ENCODE assay signal across 8 mouse cellular contexts in the genomic region with DNA sequence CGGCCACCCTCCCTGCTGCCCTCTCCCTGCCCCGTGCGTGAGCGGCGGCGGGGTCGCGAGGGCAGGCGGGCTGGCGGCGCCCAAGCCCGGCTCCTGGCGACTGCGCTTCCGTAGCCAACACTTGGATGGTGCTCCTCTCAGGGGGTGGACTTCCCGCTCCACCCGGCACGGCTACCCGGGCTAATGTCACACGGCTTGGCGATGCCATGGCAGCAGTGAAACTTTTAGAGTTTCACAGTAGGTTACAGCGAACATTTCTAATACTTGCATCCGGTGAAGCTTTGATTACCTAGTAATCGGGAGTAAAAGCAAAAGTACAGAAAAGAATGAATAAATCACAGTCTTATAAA. TPM values are rescaled to one million over a fixed set of nuclear protein-coding genes. Genes with fewer than 3 reads are reported as not detected.
DNase-seq lines count a peak whose midpoint lies in the region; ATAC-seq and TF ChIP-seq lines count a peak whose summit lies in the region.

No protein-coding gene starts in this region.

- H3K27ac ChIP-seq in forebrain, embryonic 13.5 days, result peak overlapping the region; percentile 33
- H3K27ac ChIP-seq in liver, embryonic 14.5 days, result no peak overlapping the region

- H3K4me1 ChIP-seq in erythroblast, embryonic 14.5 days (ENCODE audit: control insufficient read depth), result peaks cover 15% of the 10 kb centered on the region
- H3K4me1 ChIP-seq in forebrain, embryonic 13.5 days, result peaks cover 17% of the 10 kb centered on the region
- H3K4me1 ChIP-seq in liver, embryonic 14.5 days (replicated peaks; ENCODE audit: control insufficient read depth in 2 of 2, insufficient read depth in 2 of 2, low read length in 1 of 2), result peaks cover 2 to 4% of the 10 kb centered on the region in 2 experiments; a peak in 2 of 4 replicates

- no peak for TF ChIP-seq EP300 in liver, embryonic 14.5 days (IDR thresholded peaks at IDR 0.05; ENCODE audit: low read depth)

- TF ChIP-seq CTCF in liver, embryonic 14.5 days (IDR thresholded peaks at IDR 0.05; ENCODE audit: low read depth), result no peak

- peak overlapping the region; percentile 90 for H3K4me3 ChIP-seq in erythroblast, embryonic 14.5 days (replicated peaks)
- H3K4me3 ChIP-seq in forebrain, embryonic 13.5 days, result peak overlapping the region; percentile 84
- peak overlapping the region; percentile 66 to 75 for H3K4me3 ChIP-seq in liver, embryonic 14.5 days (ENCODE audit: insufficient read depth in 1 of 2, low read depth in 2 of 2, low read length in 2 of 2)

- DNase-seq in 3T3-L1 (ENCODE audit: low read depth, low spot score), result peak; percentile 64
- DNase-seq in liver, embryonic 14.5 days (ENCODE audit: low read depth in 3 of 3, low spot score in 3 of 3), result no peak
- DNase-seq in right cerebral cortex, postnatal 4 days, result no peak
- no peak for DNase-seq in layer of hippocampus, postnatal 10 days (ENCODE audit: low spot score in 2 of 2)
- no peak for DNase-seq in B cell, adult 2 months

- no peaks in the 10 kb centered on the region for H3K36me3 ChIP-seq in erythroblast, embryonic 14.5 days (ENCODE audit: control insufficient read depth)
- H3K36me3 ChIP-seq in forebrain, embryonic 13.5 days (ENCODE audit: poor library complexity, severe bottlenecking), result no peaks in the 10 kb centered on the region
- no peaks in the 10 kb centered on the region for H3K36me3 ChIP-seq in liver, embryonic 14.5 days (replicated peaks; ENCODE audit: control insufficient read depth, insufficient read depth, low read depth)

- H3K9me3 ChIP-seq in erythroblast, embryonic 14.5 days (ENCODE audit: control insufficient read depth, low read length), result no peaks in the 10 kb centered on the region
- H3K9me3 ChIP-seq in forebrain, embryonic 13.5 days (replicated peaks), result no peaks in the 10 kb centered on the region
- H3K9me3 ChIP-seq in liver, embryonic 14.5 days (ENCODE audit: control insufficient read depth, low read length), result no peaks in the 10 kb centered on the region

- H3K4me2 ChIP-seq in forebrain, embryonic 13.5 days, result peak overlapping the region; percentile 80
- peak overlapping the region; percentile 87 for H3K4me2 ChIP-seq in liver, embryonic 14.5 days (ENCODE audit: low read depth)

- WGBS in forebrain, embryonic 13.5 days, result 1% methylated on average over 14 of the region's 24 CpGs
- under 1% methylated on average over 24 of the region's 24 CpGs for WGBS in liver, embryonic 14.5 days (ENCODE audit: insufficient replicate concordance)

- H3K9ac ChIP-seq in forebrain, embryonic 13.5 days, result peak overlapping the region; percentile 83
- H3K9ac ChIP-seq in liver, embryonic 14.5 days (replicated peaks), result peak overlapping the region; percentile 46

- no peak for ATAC-seq in erythroblast, adult 5-6 weeks (replicated peaks; ENCODE audit: low FRiP score, poor library complexity, severe bottlenecking)
- no peak for ATAC-seq in forebrain, embryonic 13.5 days
- ATAC-seq in liver, embryonic 14.5 days (ENCODE audit: insufficient read depth), result peak; percentile 73

- H3K27me3 ChIP-seq in erythroblast, embryonic 14.5 days (ENCODE audit: control insufficient read depth), result peaks cover 9% of the 10 kb centered on the region; the same call in 1 of the 2 replicates
- no peaks in the 10 kb centered on the region for H3K27me3 ChIP-seq in forebrain, embryonic 13.5 days
- H3K27me3 ChIP-seq in liver, embryonic 14.5 days (ENCODE audit: control insufficient read depth, insufficient read depth, low read length), result no peaks in the 10 kb centered on the region

RNA-seq across cellular contexts. Expression of a gene that starts 0.3 kb away (rescaled TPM):
- polyA plus RNA-seq in erythroblast, embryonic 14.5 days (2012), result not detected in 2 replicates
- total RNA-seq in erythroblast, adult 5-6 weeks (2015; ENCODE audit: low replicate concordance), result 0.58 and 2.7 TPM in 2 replicates
- total RNA-seq in erythroblast, adult 5-6 weeks (2017; ENCODE audit: low replicate concordance), result 2.9 TPM in 1 of 2 replicates, not detected in the other
- polyA plus RNA-seq in forebrain, embryonic 13.5 days (2015; fragmentation: Nextera tagmentation; extraction: Ambion mirVana), result 16.4 and 16.5 TPM in 2 replicates
- polyA plus RNA-seq in liver, embryonic 14.5 days (2012; rRNA removed), result 1.1 and 1.6 TPM in 2 replicates
- 1.6 and 1.8 TPM in 2 replicates for polyA plus RNA-seq in liver, embryonic 14.5 days (2014; fragmentation: Nextera tagmentation; extraction: Ambion mirVana)
- total RNA-seq in layer of hippocampus, postnatal 10 days (2021), result 10 to 100 TPM; 13.4 to 16.5 TPM

RNA-seq across cellular contexts. Expression of a gene that starts 25.9 kb away (rescaled TPM):
- 0.08 and 0.19 TPM in 2 replicates for polyA plus RNA-seq in erythroblast, embryonic 14.5 days (2012)
- 2.9 and 4.0 TPM in 2 replicates for total RNA-seq in erythroblast, adult 5-6 weeks (2015; ENCODE audit: low replicate concordance)
- total RNA-seq in erythroblast, adult 5-6 weeks (2017; ENCODE audit: low replicate concordance), result 3.3 and 7.3 TPM in 2 replicates
- polyA plus RNA-seq in forebrain, embryonic 13.5 days (2015; fragmentation: Nextera tagmentation; extraction: Ambion mirVana), result 5.2 and 5.4 TPM in 2 replicates
- 5.9 and 7.4 TPM in 2 replicates for polyA plus RNA-seq in liver, embryonic 14.5 days (2012; rRNA removed)
- polyA plus RNA-seq in liver, embryonic 14.5 days (2014; fragmentation: Nextera tagmentation; extraction: Ambion mirVana), result 6.0 and 8.3 TPM in 2 replicates
- 10 to 100 TPM; 24.6 to 26.1 TPM for total RNA-seq in layer of hippocampus, postnatal 10 days (2021)
